Mouse (Mus musculus) bone marrow, adult 2 months (tissue): Measurements from ENCODE around the gene Atp2b2.

Source experiments
- CTCF ChIP-seq: fragments of 200-500 bp; IDR thresholded peaks from 2 replicates; pipeline ENCODE4 v1.5.1; 2011; ENCODE audit warnings: low read length, control low read depth; ENCODE audit not compliant: control insufficient read depth, insufficient read depth
- POLR2A ChIP-seq: fragments of 200-500 bp; IDR thresholded peaks from 2 replicates; pipeline ENCODE4 v1.6.1; 2011; ENCODE audit warnings: low read depth, mild to moderate bottlenecking, control low read depth, low read length, borderline replicate concordance; ENCODE audit not compliant: control insufficient read depth

DNA sequence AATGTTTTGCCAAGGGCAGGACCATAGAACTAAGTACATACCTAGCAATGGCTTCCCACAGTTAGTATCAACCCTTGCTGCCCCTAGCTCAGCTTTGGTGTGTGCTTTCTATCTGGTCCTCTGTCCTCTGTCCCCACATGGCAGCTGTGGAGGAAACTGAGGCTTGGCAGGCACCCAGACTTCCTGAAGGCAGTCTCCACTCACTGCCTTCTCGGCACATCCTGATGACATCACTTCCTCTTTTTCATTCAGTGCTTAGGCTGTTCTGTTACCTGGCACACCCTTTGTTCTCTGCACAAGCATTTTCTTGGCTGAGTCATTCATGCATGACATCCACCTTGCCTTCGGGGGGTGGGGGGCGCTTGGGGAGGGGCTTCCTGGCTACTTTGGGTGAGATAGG lies 38.6 kb downstream of the Atp2b2 start:
- TF ChIP-seq CTCF, result no peak
- no peak for TF ChIP-seq POLR2A
